Comparison of ENCODE assay signal across 33 mouse cellular contexts in the genomic region with DNA sequence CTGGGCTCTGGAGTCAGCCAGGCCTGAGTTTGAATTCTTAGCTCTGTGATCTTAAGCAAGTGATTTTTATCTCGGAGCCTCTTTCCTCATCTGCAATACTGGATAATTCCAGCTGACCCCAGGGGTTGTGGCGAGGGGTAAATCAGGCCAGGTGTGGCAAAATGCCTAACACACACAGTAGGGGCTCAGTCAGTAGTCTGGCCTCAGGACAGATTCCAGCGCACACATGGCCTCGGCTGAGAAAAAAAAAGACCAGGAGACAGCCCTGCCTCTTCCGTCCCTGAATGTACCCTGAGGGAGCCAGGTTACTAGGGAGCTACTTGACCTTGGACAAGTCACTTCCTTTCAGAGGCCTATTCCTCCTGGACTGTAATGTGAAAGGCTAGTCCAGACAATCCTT. TPM values are rescaled to one million over a fixed set of nuclear protein-coding genes. Genes with fewer than 3 reads are reported as not detected.
DNase-seq lines count a peak whose midpoint lies in the region; ATAC-seq and TF ChIP-seq lines count a peak whose summit lies in the region.
"Had no signal": no experiment of that assay in that cellular context is flagged by ENCODE, and none has a peak within 500 bp of the region (broad histone marks: within the 10 kb centered on the region; RNA-seq: fewer than 3 reads in every experiment).

No protein-coding gene starts in this region.

- TF ChIP-seq POLR2A in thymus, adult 2 months (IDR thresholded peaks at IDR 0.05; ENCODE audit: control insufficient read depth, extremely low read depth, insufficient read depth, low read length, poor library complexity): no peak

- no peaks in the 10 kb centered on the region; the same call in 1 of the 2 replicates for H3K27me3 ChIP-seq in thymus, adult 2 months (ENCODE audit: control insufficient read depth, insufficient read depth, low read length)
- H3K27me3 ChIP-seq: embryonic facial prominence, embryonic 15.5 days; heart, embryonic 13.5 days; hindbrain, embryonic 15.5 days; intestine, embryonic 15.5 days; stomach, embryonic 15.5 days had no signal

- H3K36me3 ChIP-seq in thymus, adult 2 months (ENCODE audit: control insufficient read depth, insufficient read depth, low read length): no peaks in the 10 kb centered on the region
- H3K36me3 ChIP-seq: hindbrain, embryonic 15.5 days; midbrain, embryonic 12.5 days; stomach, embryonic 15.5 days had no signal

- DNase-seq in heart, adult 11 months: peak; percentile 88
- no peak for DNase-seq in heart, postnatal 4 days
- DNase-seq in thymus, adult 2 months: no peak
- no peak for DNase-seq in thymus, postnatal 10 days (ENCODE audit: low spot score in 2 of 2)
- no peak for DNase-seq in c-Kit-positive CD71-positive TER-119-positive erythroid progenitor cells, embryonic 14.5 days (ENCODE audit: low spot score)
- DNase-seq: adrenal gland, postnatal 36 days; cerebellum, adult 8-10 months; gastrocnemius, postnatal 36 days; heart, postnatal 10 days; kidney, adult 9 months; kidney, postnatal 14 days; layer of hippocampus, adult 9-11 months; liver; lung, embryonic 14.5 days; lung, postnatal 4 days; thymus, postnatal 25 days had no signal

- TF ChIP-seq CTCF in thymus, adult 2 months (IDR thresholded peaks at IDR 0.05; ENCODE audit: borderline replicate concordance, control insufficient read depth, extremely low read depth, insufficient read depth, low read length, poor library complexity): no peak

- H3K4me3 ChIP-seq in thymus, adult 2 months (ENCODE audit: control insufficient read depth, insufficient read depth, low read length): no peak overlapping the region
- no peak overlapping the region for H3K4me3 ChIP-seq in brown adipose tissue, adult 24 weeks (ENCODE audit: insufficient read depth, low read depth, low read length)
- H3K4me3 ChIP-seq: embryonic facial prominence, embryonic 10.5 days; embryonic facial prominence, embryonic 15.5 days; heart, embryonic 13.5 days; hindbrain, embryonic 10.5 days; hindbrain, embryonic 15.5 days; intestine, embryonic 15.5 days; megakaryocyte, embryonic 14.5 days; midbrain, embryonic 12.5 days; stomach, embryonic 15.5 days had no signal

- no peak for ATAC-seq in monocyte, adult 5-6 weeks (replicated peaks; ENCODE audit: insufficient number of reproducible peaks, low FRiP score, low TSS enrichment, poor library complexity, severe bottlenecking)
- ATAC-seq: activated CD4-positive, CD25-positive, alpha-beta regulatory T cell, adult 4 months; forebrain, embryonic 14.5 days; intestine, embryonic 15.5 days had no signal

- 93% methylated on average over 5 of the region's 5 CpGs for WGBS in thymus, adult 2 months

- peaks cover 58% of the 10 kb centered on the region for H3K4me1 ChIP-seq in thymus, adult 2 months (replicated peaks; ENCODE audit: control insufficient read depth, insufficient read depth, low read length)
- H3K4me1 ChIP-seq in brown adipose tissue, adult 24 weeks (ENCODE audit: control insufficient read depth, insufficient read depth, insufficient read length, low read length): peaks cover 17% of the 10 kb centered on the region

- peak overlapping the region; percentile 60; the same call in 1 of the 2 replicates for H3K27ac ChIP-seq in thymus, adult 2 months (ENCODE audit: control insufficient read depth, insufficient read depth, low read length)
- H3K27ac ChIP-seq in brown adipose tissue, adult 24 weeks (replicated peaks; ENCODE audit: low read depth, low read length): peak overlapping the region; percentile 72
- H3K27ac ChIP-seq: embryonic facial prominence, embryonic 10.5 days; heart, embryonic 13.5 days; hindbrain, embryonic 10.5 days; hindbrain, embryonic 15.5 days; intestine, embryonic 15.5 days; liver, embryonic 14.5 days; midbrain, embryonic 12.5 days had no signal

RNA-seq across cellular contexts. Expression of a gene that starts 11.6 kb away (rescaled TPM):
- total RNA-seq in heart, postnatal 4 days (2021): 10 to 100 TPM; 13.8 to 15.1 TPM
- polyA plus RNA-seq in thymus, adult 2 months (2012; rRNA removed): 59.8 and 64.9 TPM in 2 replicates
- 93.2 and 121 TPM in 2 replicates for polyA plus RNA-seq in brown adipose tissue, adult 24 weeks (2012; ENCODE audit: insufficient read depth, insufficient read length, missing spikeins)
- total RNA-seq in monocyte, adult 5-6 weeks (2017): 49.4 to 76.6 TPM (median 51.2 TPM) in 3 replicates

RNA-seq across cellular contexts. Expression of a gene that starts 17.9 kb away (rescaled TPM):
- total RNA-seq in heart, postnatal 4 days (2021): under 1 TPM; 0.21 to 0.72 TPM
- 0.24 and 0.32 TPM in 2 replicates for polyA plus RNA-seq in thymus, adult 2 months (2012; rRNA removed)
- polyA plus RNA-seq in brown adipose tissue, adult 24 weeks (2012; ENCODE audit: insufficient read depth, insufficient read length, missing spikeins): 0.75 TPM in 1 of 2 replicates, not detected in the other
- total RNA-seq in monocyte, adult 5-6 weeks (2017): not detected in 3 replicates
- total RNA-seq: gastrocnemius, adult 18-20 months; gastrocnemius, postnatal 36 days; heart, adult 8-10 months had no signal

RNA-seq across cellular contexts. Expression of a gene that starts 19.6 kb away (rescaled TPM):
- total RNA-seq in heart, postnatal 4 days (2021): under 1 TPM in 1 of 2 experiments, not detected in 1; 0.68 TPM
- 0.66 TPM in 1 of 2 replicates, not detected in the other for polyA plus RNA-seq in thymus, adult 2 months (2012; rRNA removed)
- polyA plus RNA-seq in brown adipose tissue, adult 24 weeks (2012; ENCODE audit: insufficient read depth, insufficient read length, missing spikeins): 1.3 TPM in 1 of 2 replicates, not detected in the other
- 1.4 TPM in 1 of 3 replicates, not detected in the others for total RNA-seq in monocyte, adult 5-6 weeks (2017)
- polyA plus RNA-seq: embryonic facial prominence, embryonic 10.5 days; forebrain, embryonic 14.5 days; heart, embryonic 13.5 days; intestine, embryonic 15.5 days; midbrain, postnatal 0 days; stomach, embryonic 15.5 days had no signal

RNA-seq across cellular contexts. Expression of a gene that starts 21.2 kb away (rescaled TPM):
- total RNA-seq in heart, postnatal 4 days (2021): under 1 TPM; 0.14 to 0.23 TPM
- 0.36 and 0.50 TPM in 2 replicates for polyA plus RNA-seq in thymus, adult 2 months (2012; rRNA removed)
- 1.2 and 1.6 TPM in 2 replicates for polyA plus RNA-seq in brown adipose tissue, adult 24 weeks (2012; ENCODE audit: insufficient read depth, insufficient read length, missing spikeins)
- total RNA-seq in monocyte, adult 5-6 weeks (2017): not detected in 3 replicates
- total RNA-seq: gastrocnemius, adult 18-20 months; gastrocnemius, postnatal 36 days; heart, adult 8-10 months; midbrain, postnatal 0 days had no signal
- polyA plus RNA-seq: heart, embryonic 13.5 days had no signal

RNA-seq across cellular contexts. Expression of a gene that starts 28.7 kb away (rescaled TPM):
- total RNA-seq in heart, postnatal 4 days (2021): 10 to 100 TPM; 30.7 to 33.0 TPM
- polyA plus RNA-seq in thymus, adult 2 months (2012; rRNA removed): 57.0 and 58.3 TPM in 2 replicates
- 33.4 and 60.7 TPM in 2 replicates for polyA plus RNA-seq in brown adipose tissue, adult 24 weeks (2012; ENCODE audit: insufficient read depth, insufficient read length, missing spikeins)
- 16.5 to 22.8 TPM (median 22.4 TPM) in 3 replicates for total RNA-seq in monocyte, adult 5-6 weeks (2017)
